Mouse (Mus musculus) layer of hippocampus, postnatal 25 days (tissue): ENCODE results near the gene Stk32b. TPM values are rescaled to one million over a fixed set of nuclear protein-coding genes. Genes with fewer than 3 reads are reported as not detected.

Source experiments
- DNase-seq, 2 experiments: peaks; one replicate each; pipeline ENCODE4 v3.0.0; 2022; ENCODE audit warnings: mixed read lengths in 2 of 2, low spot score in 1 of 2; ENCODE audit errors: extremely low spot score in 1 of 2
- total RNA-seq, 2 experiments: library from RNA; stranded (reverse); gene quantifications; 2 replicates each; pipeline ENCODE4 v1.2.3; 2021

Gene Stk32b
- total RNA-seq, 2 experiments from 2014 or later, result 6.4 to 8.0 TPM

DNA sequence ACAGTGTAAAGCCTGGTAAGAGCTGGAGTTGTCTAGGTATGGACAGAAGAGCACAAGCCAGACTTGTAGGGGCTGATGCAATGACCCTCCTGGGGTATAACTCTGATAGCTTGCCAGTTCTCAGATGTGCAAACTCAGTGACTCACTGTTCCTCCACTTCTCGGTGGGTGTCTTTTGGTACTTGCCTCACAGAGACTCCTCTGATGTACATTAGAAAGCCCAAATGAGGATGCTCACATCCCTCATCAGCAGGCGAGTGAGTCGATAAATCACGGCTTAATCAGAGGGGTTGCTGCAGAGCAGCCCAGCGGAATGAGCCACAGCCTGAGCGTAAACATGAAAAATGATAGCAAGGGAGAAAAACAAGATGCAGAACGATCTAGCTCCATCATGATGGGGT is 46.2 kb downstream of the Stk32b start:
- DNase-seq, result no peak

DNA sequence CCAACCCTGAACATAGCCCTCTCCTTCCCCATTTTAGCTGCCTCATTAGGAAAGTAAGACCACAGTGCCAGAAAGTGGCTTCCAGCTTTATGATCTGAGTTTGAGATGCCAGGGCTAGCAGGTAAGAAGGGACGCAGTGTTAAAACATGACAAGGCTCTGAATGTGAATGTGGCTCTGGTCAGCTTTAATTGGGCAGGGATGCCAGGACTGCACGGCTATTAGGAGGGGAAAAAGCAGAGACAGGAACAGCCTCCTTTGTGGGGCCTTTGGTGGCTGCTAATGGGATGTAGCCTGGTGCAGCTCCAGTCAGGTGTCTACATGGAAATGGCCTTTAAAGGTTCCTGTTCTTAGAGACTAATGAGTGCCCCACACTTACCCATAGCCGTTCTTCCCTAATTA is 52.0 kb downstream of the Stk32b start:
- no peak for DNase-seq

GRCm38 (mm10) chr5:37659177-37659576 is 57.8 kb downstream of the Stk32b start:
- DNase-seq, result no peak

DNA sequence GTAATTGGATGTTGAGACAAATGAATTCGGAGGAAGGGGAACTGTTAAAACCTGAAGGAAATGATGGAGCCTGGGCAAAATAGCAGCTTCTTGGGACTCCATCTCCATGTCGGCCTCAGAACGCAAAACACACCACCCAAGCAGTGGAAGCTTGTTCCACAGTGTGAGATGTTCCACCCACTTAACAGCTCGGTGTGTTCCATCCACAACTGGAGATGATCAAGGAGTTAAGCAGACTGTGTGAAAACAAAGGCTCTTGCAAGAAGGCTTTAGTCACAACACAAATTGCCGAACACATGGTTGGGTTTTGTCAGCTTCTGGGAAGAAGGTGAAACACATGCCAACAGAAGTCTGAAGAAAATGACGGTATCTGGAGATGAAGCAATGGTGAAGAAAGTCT is 59.2 kb downstream of the Stk32b start:
- DNase-seq, result peak in 1 of 2 experiments; percentile 9

DNA sequence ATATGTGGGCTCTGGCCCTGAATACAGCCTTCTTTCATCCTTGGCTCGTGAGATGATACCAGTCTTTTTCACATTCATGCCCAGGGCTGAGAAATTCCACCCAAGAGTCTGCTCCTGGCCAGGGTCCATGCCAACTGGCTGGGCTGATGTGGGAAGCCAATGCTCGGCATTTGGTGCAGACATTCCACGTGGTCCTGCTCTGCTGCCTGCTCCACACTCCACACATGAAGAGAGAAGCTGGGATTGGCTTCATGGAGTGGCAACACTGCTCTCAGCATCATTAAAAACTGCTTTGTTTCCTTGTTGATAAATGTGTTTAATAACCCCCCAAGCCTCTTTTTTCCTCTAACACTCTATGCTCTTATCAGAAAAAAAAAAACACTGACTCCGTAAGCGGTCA is 61.8 kb downstream of the Stk32b start:
- no peak for DNase-seq

- DNase-seq, result no peak
Measured at GRCm38 (mm10) chr5:37650681-37651211, 66.2 kb downstream of the Stk32b start.

- no peak for DNase-seq
Measured at GRCm38 (mm10) chr5:37650089-37650601, 66.8 kb downstream of the Stk32b start.

- DNase-seq, result no peak
Measured at GRCm38 (mm10) chr5:37644082-37644481, 72.9 kb downstream of the Stk32b start.

DNA sequence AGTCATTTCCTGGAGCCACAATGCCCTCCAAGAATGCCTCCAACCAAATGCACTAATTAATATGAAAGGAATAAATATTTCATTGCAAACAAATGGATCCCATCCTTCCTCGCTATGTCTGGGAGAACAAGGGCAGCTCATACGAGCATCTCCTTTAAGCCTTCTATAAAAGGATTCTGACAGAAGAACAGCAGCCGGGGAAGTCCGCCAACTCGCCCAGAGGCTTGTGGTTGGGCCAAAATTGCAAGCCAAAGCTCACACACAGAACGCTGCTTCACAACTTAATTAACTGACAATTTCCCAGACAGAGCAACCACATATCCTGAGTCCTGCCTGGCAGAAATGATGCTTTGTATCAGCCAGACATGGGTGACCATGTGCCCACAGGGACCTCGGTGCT is 74.5 kb downstream of the Stk32b start:
- DNase-seq, result no peak

- DNase-seq, result no peak
Measured at GRCm38 (mm10) chr5:37634791-37635190, 82.2 kb downstream of the Stk32b start.

- DNase-seq, result no peak
Measured at GRCm38 (mm10) chr5:37627437-37628163, 89.4 kb downstream of the Stk32b start.

DNA sequence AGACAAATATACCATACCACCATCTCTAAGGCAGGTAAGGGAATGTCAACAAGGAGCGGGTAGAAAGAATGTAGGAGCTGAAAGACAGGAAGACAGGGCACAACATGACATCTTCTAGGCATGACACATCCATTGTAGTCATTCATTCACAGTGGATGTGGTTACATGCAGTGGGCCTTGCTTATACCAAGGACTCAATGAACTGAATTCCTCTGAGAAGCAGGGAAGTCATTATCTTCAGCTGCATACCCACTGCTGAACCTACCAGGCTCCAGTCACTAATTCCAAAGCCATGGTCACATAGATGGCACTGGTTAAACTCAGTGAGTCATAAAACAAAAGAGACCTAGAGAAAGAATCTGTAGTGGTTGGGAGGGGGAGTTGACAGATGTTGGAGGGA is 105.1 kb downstream of the Stk32b start:
- no peak for DNase-seq

- DNase-seq, result no peak
Measured at GRCm38 (mm10) chr5:37599566-37599965, 117.4 kb downstream of the Stk32b start.

GRCm38 (mm10) chr5:37598271-37598670 is 118.7 kb downstream of the Stk32b start:
- no peak for DNase-seq

GRCm38 (mm10) chr5:37592411-37592810 is 124.6 kb downstream of the Stk32b start:
- no peak for DNase-seq

GRCm38 (mm10) chr5:37587861-37588260 is 129.1 kb downstream of the Stk32b start:
- DNase-seq, result no peak

GRCm38 (mm10) chr5:37586071-37586470 is 130.9 kb downstream of the Stk32b start:
- no peak for DNase-seq

DNA sequence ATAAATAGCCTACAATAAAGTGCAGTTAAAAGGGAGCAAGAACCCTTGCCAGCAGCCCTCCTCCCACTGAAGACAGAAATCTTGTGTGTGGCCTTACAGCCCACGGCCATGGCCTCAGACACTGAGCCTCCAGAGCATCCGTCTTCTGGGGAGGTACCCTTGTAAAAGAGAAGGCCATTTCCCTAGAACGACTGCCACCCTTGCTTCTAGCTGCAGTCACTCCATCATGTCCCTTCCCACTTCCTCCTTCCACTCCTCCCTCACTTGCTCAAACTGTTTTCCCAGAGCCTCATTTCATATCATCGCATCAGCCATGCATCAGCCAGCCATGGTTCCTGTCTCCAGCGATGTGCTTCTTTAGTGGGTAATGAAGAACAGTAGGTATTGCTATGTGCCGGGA is 141.5 kb downstream of the Stk32b start:
- DNase-seq, result no peak

DNA sequence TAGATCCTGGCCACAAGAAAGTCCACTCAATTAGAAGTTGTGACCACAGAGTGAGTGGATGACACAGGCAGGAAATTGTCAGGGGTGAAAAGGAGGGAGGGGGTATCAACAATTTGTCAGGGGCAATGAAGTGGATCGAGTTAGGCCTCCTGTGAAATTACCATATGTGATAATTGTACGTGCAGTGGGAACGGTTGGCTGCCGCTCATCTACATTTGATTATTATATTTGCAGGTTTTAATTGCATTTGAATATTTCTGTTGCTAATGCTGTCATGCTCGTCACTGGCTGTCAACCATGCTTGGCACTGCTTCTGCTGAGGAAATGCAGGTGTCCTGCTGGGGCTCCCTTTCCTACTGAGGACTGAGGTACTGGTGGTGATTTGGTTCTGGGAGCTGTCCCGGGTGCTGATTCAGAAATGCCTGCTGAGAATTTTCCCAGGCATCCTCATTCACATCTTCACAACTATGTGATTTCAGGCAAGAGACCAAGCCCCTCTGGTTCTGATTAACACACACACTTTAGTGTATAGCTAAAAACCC is 159.6 kb downstream of the Stk32b start:
- DNase-seq, result no peak

GRCm38 (mm10) chr5:37554231-37554630 is 162.7 kb downstream of the Stk32b start:
- DNase-seq, result no peak

DNA sequence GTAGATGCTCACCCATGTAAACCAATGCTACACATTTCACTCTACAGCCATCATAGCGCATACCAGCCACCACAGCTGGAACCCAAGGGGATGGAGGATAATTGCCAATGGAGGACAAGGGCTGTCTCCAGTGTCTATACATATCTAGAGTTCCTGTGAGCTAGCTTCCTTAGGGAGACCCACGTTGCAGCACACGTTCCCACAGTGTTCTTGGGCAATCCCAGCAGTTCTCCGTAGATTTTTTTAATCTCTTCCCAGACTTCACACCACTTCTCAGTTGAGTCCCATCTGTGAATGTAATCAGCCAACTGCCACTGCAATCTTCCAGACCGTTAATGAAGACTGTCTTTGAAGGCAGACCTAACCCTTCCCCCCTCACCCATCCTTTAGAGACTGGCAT is 165.3 kb downstream of the Stk32b start:
- DNase-seq, result no peak

- DNase-seq, result no peak
Measured at GRCm38 (mm10) chr5:37535726-37536293, 181.2 kb downstream of the Stk32b start.
